Mouse (Mus musculus): ENCODE data around the gene Plcxd1. TPM values are rescaled to one million over a fixed set of nuclear protein-coding genes. Genes with fewer than 3 reads are reported as not detected.
"Not testable (repeated sequence)": the region's sequence is repeated elsewhere in the genome, so short reads cannot be mapped to it uniquely, and the experiment has no call there.

The Plcxd1 gene
- polyA plus RNA-seq, 1 experiment from 2014 or later, result 12.8 TPM

DNA sequence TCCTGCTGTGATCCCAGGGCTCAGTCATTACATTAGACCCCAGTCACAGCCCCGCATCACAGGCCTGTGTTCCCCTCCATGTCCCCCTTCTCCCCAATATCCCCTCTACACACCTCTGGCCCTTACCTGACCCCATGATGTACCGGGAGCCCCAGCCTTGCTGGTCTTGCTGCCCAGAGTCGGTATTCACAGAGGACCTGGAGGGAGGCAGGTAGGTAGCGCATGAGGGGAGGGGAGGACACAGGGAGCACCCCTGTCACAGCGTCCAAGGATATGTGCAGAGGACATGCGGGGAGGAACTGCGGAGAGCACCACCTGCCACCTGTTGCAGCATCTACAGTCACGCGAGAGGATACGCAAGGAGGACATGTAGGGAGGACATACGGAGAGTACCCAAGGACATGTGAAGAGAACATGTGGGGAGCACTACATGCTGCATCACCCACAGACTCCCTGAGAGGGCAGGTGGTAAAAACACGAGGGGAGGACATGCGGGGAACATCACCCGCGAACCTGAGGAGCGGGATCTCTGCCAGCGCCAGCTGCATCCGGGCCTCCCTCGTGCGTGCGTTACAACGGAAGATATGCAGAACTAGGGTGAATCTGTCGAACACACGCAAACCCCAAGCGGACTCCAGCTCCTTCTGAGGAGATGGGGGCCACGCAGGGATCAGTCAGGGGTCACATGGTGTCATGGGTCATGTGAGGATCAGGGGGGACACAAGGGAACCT is 6.5 kb downstream of the Plcxd1 start:
- no peak for TF ChIP-seq EP300 (optimal IDR thresholded peaks at IDR 0.05)
- TF ChIP-seq CTCF (IDR thresholded peaks at IDR 0.05; ENCODE audit: low read depth), result no peak
- 95% methylated on average over 26 of the region's 26 CpGs for WGBS
- Histone ChIP-seq H3K27ac (replicated peaks) (peak overlapping the region; percentile 100; the same call in 1 of the 2 replicates), H3K9ac (ENCODE audit: low read length) (peak overlapping the region; percentile 89; the same call in 1 of the 2 replicates), H3K4me1 (replicated peaks; ENCODE audit: control insufficient read depth, insufficient read depth) (peaks cover 4% of the 10 kb centered on the region), H3K27me3 (ENCODE audit: control insufficient read depth, insufficient read depth, low read length) (no peaks in the 10 kb centered on the region), H3K4me2 (replicated peaks; ENCODE audit: low read depth) (peak overlapping the region; percentile 75), H3K9me3 (ENCODE audit: control insufficient read depth, low read length) (0 out of 2 replicates have a peak, but pooled peaks cover 4% of the 10 kb centered on the region), H3K36me3 (ENCODE audit: control insufficient read depth, insufficient read depth, low read length) (peaks cover 30% of the 10 kb centered on the region), H3K4me3 (ENCODE audit: low read depth, low read length) (peak overlapping the region; percentile 81; the same call in 1 of the 2 replicates)
- no peak for ATAC-seq (ENCODE audit: low FRiP score, low TSS enrichment)
- DNase-seq (ENCODE audit: low spot score), result peak; percentile 18

GRCm38 (mm10) chr5:110106901-110107564 is 7.3 kb downstream of the Plcxd1 start:
- 17% methylated on average over 38 of the region's 41 CpGs for WGBS
- H3K36me3 ChIP-seq (ENCODE audit: control insufficient read depth, insufficient read depth, low read length), result peaks cover 30% of the 10 kb centered on the region
- 0 out of 2 replicates have a peak, but pooled peaks cover 4% of the 10 kb centered on the region for H3K9me3 ChIP-seq (ENCODE audit: control insufficient read depth, low read length)
- H3K4me3 ChIP-seq (ENCODE audit: low read depth, low read length), result peak overlapping the region; percentile 81
- TF ChIP-seq CTCF (IDR thresholded peaks at IDR 0.05; ENCODE audit: low read depth) (0 out of 2 replicates have a peak, but pooled peaks have one; percentile 1), EP300 (optimal IDR thresholded peaks at IDR 0.05) (no peak)
- peak overlapping the region; percentile 75 for H3K4me2 ChIP-seq (replicated peaks; ENCODE audit: low read depth)
- H3K27me3 ChIP-seq (ENCODE audit: control insufficient read depth, insufficient read depth, low read length), result no peaks in the 10 kb centered on the region
- H3K27ac ChIP-seq (replicated peaks), result peak overlapping the region; percentile 100
- peak overlapping the region; percentile 89 for H3K9ac ChIP-seq (ENCODE audit: low read length)
- ATAC-seq (ENCODE audit: low FRiP score, low TSS enrichment), result no peak; the same call in 1 of the 2 replicates
- no peak for DNase-seq (ENCODE audit: low spot score)
- no peaks in the 10 kb centered on the region for H3K4me1 ChIP-seq (replicated peaks; ENCODE audit: control insufficient read depth, insufficient read depth)

- H3K27me3 ChIP-seq (ENCODE audit: control insufficient read depth, insufficient read depth, low read length), result no peaks in the 10 kb centered on the region
- peak within 1 kb of the TSS; percentile 75 for H3K4me2 ChIP-seq (replicated peaks; ENCODE audit: low read depth)
- H3K36me3 ChIP-seq (ENCODE audit: control insufficient read depth, insufficient read depth, low read length), result peaks cover 30% of the 10 kb centered on the region
- peak within 1 kb of the TSS; percentile 89 for H3K9ac ChIP-seq (ENCODE audit: low read length)
- TF ChIP-seq EP300 (optimal IDR thresholded peaks at IDR 0.05), result no peak
- TF ChIP-seq CTCF (IDR thresholded peaks at IDR 0.05; ENCODE audit: low read depth), result no peak
- H3K4me1 ChIP-seq (replicated peaks; ENCODE audit: control insufficient read depth, insufficient read depth), result no peaks in the 10 kb centered on the region
- H3K27ac ChIP-seq (replicated peaks), result peak within 1 kb of the TSS; percentile 100
- H3K9me3 ChIP-seq (ENCODE audit: control insufficient read depth, low read length), result 0 out of 2 replicates have a peak, but pooled peaks cover 4% of the 10 kb centered on the region
- H3K4me3 ChIP-seq (ENCODE audit: low read depth, low read length), result peak within 1 kb of the TSS; percentile 81
- DNase-seq (ENCODE audit: low spot score) (peak; percentile 97), ATAC-seq (ENCODE audit: low FRiP score, low TSS enrichment) (peak; percentile 95)
- under 1% methylated on average over 70 of the region's 71 CpGs for WGBS
These were observed 8.0 kb downstream of the Plcxd1 start, which contains the start of gene Gtpbp6 for GRCm38 (mm10) chr5:110107581-110108304. Gene Gtpbp6 (minus strand): TSS chr5:110108197.

- Histone ChIP-seq H3K27ac (replicated peaks) (peak overlapping the region; percentile 100), H3K4me2 (replicated peaks; ENCODE audit: low read depth) (peak overlapping the region; percentile 75), H3K4me3 (ENCODE audit: low read depth, low read length) (peak overlapping the region; percentile 81), H3K27me3 (ENCODE audit: control insufficient read depth, insufficient read depth, low read length) (no peaks in the 10 kb centered on the region), H3K9ac (ENCODE audit: low read length) (no peak overlapping the region), H3K9me3 (ENCODE audit: control insufficient read depth, low read length) (0 out of 2 replicates have a peak, but pooled peaks cover 4% of the 10 kb centered on the region), H3K4me1 (replicated peaks; ENCODE audit: control insufficient read depth, insufficient read depth) (no peaks in the 10 kb centered on the region), H3K36me3 (ENCODE audit: control insufficient read depth, insufficient read depth, low read length) (peaks cover 26% of the 10 kb centered on the region)
- no peak for DNase-seq (ENCODE audit: low spot score)
- TF ChIP-seq EP300 (optimal IDR thresholded peaks at IDR 0.05) (no peak), CTCF (IDR thresholded peaks at IDR 0.05; ENCODE audit: low read depth) (peak; percentile 39)
- no peak for ATAC-seq (ENCODE audit: low FRiP score, low TSS enrichment)
- under 1% methylated on average over 7 of the region's 7 CpGs for WGBS
These were observed 8.5 kb downstream of the Plcxd1 start for GRCm38 (mm10) chr5:110108305-110108628.

DNA sequence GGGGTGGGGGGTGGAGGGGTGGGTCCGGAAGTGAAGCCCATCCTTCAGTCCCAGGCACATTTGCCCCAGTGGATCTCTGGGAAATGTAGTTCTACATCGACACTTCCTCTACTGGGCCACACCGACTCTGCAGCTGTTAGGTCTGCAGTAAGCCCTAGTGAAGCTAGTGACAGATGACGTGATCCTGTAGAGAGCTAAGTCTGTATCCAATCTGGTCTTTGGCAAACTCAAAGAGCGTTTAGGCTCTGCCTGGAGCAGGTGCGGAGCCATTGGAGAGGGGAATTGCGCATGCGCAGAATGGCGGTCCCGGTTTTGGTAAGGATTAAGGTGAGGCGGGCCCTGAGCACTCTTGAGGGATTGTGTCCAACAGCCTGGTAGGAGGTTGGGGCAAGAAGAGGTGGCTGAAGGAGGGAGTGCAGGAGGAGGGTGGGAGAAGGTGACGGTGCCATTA is 10.2 kb downstream of the Plcxd1 start, which contains the start of gene Zfp605:
Gene Zfp605, plus strand, starts transcription at position 102 of the 451 bp plus-strand sequence.
- ATAC-seq (ENCODE audit: low FRiP score, low TSS enrichment), result peak; percentile 13
- peak within 1 kb of the TSS; percentile 57 for H3K9ac ChIP-seq (ENCODE audit: low read length)
- H3K36me3 ChIP-seq (ENCODE audit: control insufficient read depth, insufficient read depth, low read length), result peaks cover 9% of the 10 kb centered on the region
- H3K4me1 ChIP-seq (replicated peaks; ENCODE audit: control insufficient read depth, insufficient read depth), result no peaks in the 10 kb centered on the region
- no peaks in the 10 kb centered on the region for H3K27me3 ChIP-seq (ENCODE audit: control insufficient read depth, insufficient read depth, low read length)
- 1% methylated on average over 12 of the region's 12 CpGs for WGBS
- 0 out of 2 replicates have a peak, but pooled peaks cover 2% of the 10 kb centered on the region for H3K9me3 ChIP-seq (ENCODE audit: control insufficient read depth, low read length)
- peak within 1 kb of the TSS; percentile 59 for H3K4me3 ChIP-seq (ENCODE audit: low read depth, low read length)
- peak within 1 kb of the TSS; percentile 71 for H3K27ac ChIP-seq (replicated peaks)
- no peak for TF ChIP-seq EP300 (optimal IDR thresholded peaks at IDR 0.05)
- no peak for TF ChIP-seq CTCF (IDR thresholded peaks at IDR 0.05; ENCODE audit: low read depth)
- peak; percentile 83 for DNase-seq (ENCODE audit: low spot score)
- peak within 1 kb of the TSS; percentile 79 for H3K4me2 ChIP-seq (replicated peaks; ENCODE audit: low read depth)

DNA sequence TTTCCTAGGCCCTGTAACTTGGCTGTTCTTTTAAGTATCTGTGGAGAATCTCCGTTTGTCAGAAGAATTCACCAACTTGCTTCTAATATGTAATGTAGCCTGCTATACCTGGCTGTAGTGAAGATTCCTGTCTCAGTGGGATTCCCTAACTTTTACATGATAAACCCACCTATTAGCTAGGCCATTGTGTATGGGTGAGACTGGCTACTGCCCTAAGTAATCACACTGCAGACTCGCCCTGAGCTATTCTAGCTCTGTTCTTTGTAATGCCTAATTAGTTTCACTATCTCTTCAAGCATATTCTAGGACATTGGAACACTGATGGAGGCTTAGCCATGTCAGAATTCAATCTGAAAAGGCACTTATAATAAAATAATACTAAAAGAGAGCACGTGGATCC is 22.6 kb downstream of the Plcxd1 start:
- H3K9me3 ChIP-seq (ENCODE audit: control insufficient read depth, low read length); H3K9ac ChIP-seq (ENCODE audit: low read length); H3K4me1 ChIP-seq (replicated peaks; ENCODE audit: control insufficient read depth, insufficient read depth); DNase-seq (ENCODE audit: low spot score); H3K4me2 ChIP-seq (replicated peaks; ENCODE audit: low read depth); ATAC-seq (ENCODE audit: low FRiP score, low TSS enrichment); H3K36me3 ChIP-seq (ENCODE audit: control insufficient read depth, insufficient read depth, low read length); H3K4me3 ChIP-seq (ENCODE audit: low read depth, low read length); H3K27me3 ChIP-seq (ENCODE audit: control insufficient read depth, insufficient read depth, low read length); H3K27ac ChIP-seq (replicated peaks): not testable (repeated sequence)
- WGBS, result 80% methylated on average over 3 of the region's 3 CpGs
